Mouse (Mus musculus): ENCODE data around the gene Oprl1. TPM values are rescaled to one million over a fixed set of nuclear protein-coding genes. Genes with fewer than 3 reads are reported as not detected.

The Oprl1 gene
- total and polyA plus RNA-seq, 3 experiments, result 0.14 to 0.25 TPM; not detected in 1

GRCm38 (mm10) chr2:181715382-181715781 lies 566 bp downstream of the Oprl1 start:
- TF ChIP-seq RCOR1 (conservative IDR thresholded peaks at IDR 0.05; ENCODE audit: low read depth, low read length), result no peak
- no peak for TF ChIP-seq ZNF384 (IDR thresholded peaks at IDR 0.05; ENCODE audit: low read depth, low read length)
- no peak for TF ChIP-seq JUN (IDR thresholded peaks at IDR 0.05; ENCODE audit: insufficient read depth, low read depth, low read length)
- TF ChIP-seq SMC3 (IDR thresholded peaks at IDR 0.05; ENCODE audit: low read depth, low read length), result no peak
- TF ChIP-seq NRF1 (IDR thresholded peaks at IDR 0.05; ENCODE audit: low read depth, low read length), result no peak
- no peak for TF ChIP-seq MAX (IDR thresholded peaks at IDR 0.05; ENCODE audit: low read length)
- no peak for TF ChIP-seq E2F4 (IDR thresholded peaks at IDR 0.05; ENCODE audit: insufficient replicate concordance, low read depth, low read length)
- no peak for TF ChIP-seq ZC3H11A (IDR thresholded peaks at IDR 0.05; ENCODE audit: low read depth, low read length)
- TF ChIP-seq ZMIZ1 (IDR thresholded peaks at IDR 0.05; ENCODE audit: low read depth, low read length), result no peak
- no peak for TF ChIP-seq POLR2A (IDR thresholded peaks at IDR 0.05; ENCODE audit: low read depth, low read length)
- no peak for TF ChIP-seq RAD21 (IDR thresholded peaks at IDR 0.05; ENCODE audit: low read depth, low read length)
- no peak overlapping the region for H3K27ac ChIP-seq (ENCODE audit: insufficient read depth, low read depth)
- in situ Hi-C loops (cut with MboI; ENCODE audit: low pct_ligation_motif_present, low pct_unique_long_range_greater_than_20kb, low sequenced_read_pairs) (no loop called here), dilution Hi-C loops (cut with MboI; ENCODE audit: extremely low pct_ligation_motif_present, extremely low pct_unique_long_range_greater_than_20kb, low sequenced_read_pairs) (no loop called here)
- H3K4me3 ChIP-seq (replicated peaks in 1 of 3; ENCODE audit: low read depth in 2 of 3, low read length in 2 of 3, poor library complexity in 1 of 3), result no peak overlapping the region
- DNase-seq (ENCODE audit: extremely low read depth), result no peak
- no peaks in the 10 kb centered on the region for H3K9me3 ChIP-seq (replicated peaks; ENCODE audit: low read length)
- peaks cover 57% of the 10 kb centered on the region for H3K27me3 ChIP-seq (replicated peaks)
- no peak overlapping the region for H3K4me2 ChIP-seq (ENCODE audit: insufficient read depth, low read depth, poor library complexity, severe bottlenecking)
- H3K4me1 ChIP-seq (ENCODE audit: control insufficient read depth in 1 of 2, insufficient read depth in 2 of 2), result peaks cover 0 to 13% of the 10 kb centered on the region in 2 experiments; a peak in 2 of 4 replicates
- no peak overlapping the region for H3K9ac ChIP-seq (ENCODE audit: insufficient read depth, low read depth)
- no peaks in the 10 kb centered on the region for H3K36me3 ChIP-seq (replicated peaks in 1 of 2; ENCODE audit: control insufficient read depth in 1 of 2, insufficient read depth in 1 of 2, low read length in 1 of 2)
- H3K79me2 ChIP-seq (replicated peaks; ENCODE audit: control insufficient read depth, extremely low read depth, insufficient read depth, poor library complexity, severe bottlenecking), result no peaks in the 10 kb centered on the region

- H3K79me2 ChIP-seq (replicated peaks; ENCODE audit: control insufficient read depth, extremely low read depth, insufficient read depth, poor library complexity, severe bottlenecking), result no peaks in the 10 kb centered on the region
- no peak overlapping the region for H3K27ac ChIP-seq (ENCODE audit: insufficient read depth, low read depth)
- H3K9me3 ChIP-seq (replicated peaks; ENCODE audit: low read length), result no peaks in the 10 kb centered on the region
- no peak overlapping the region for H3K4me3 ChIP-seq (replicated peaks in 1 of 3; ENCODE audit: low read depth in 2 of 3, low read length in 2 of 3, poor library complexity in 1 of 3)
- H3K27me3 ChIP-seq (replicated peaks), result peaks cover 58% of the 10 kb centered on the region
- H3K4me1 ChIP-seq (ENCODE audit: control insufficient read depth in 1 of 2, insufficient read depth in 2 of 2), result peaks cover 0 to 13% of the 10 kb centered on the region in 2 experiments; a peak in 2 of 4 replicates
- dilution Hi-C loops (cut with MboI; ENCODE audit: extremely low pct_ligation_motif_present, extremely low pct_unique_long_range_greater_than_20kb, low sequenced_read_pairs) (no loop called here), in situ Hi-C loops (cut with MboI; ENCODE audit: low pct_ligation_motif_present, low pct_unique_long_range_greater_than_20kb, low sequenced_read_pairs) (no loop called here)
- no peak for DNase-seq (ENCODE audit: extremely low read depth)
- H3K9ac ChIP-seq (ENCODE audit: insufficient read depth, low read depth), result no peak overlapping the region
- TF ChIP-seq EP300 (IDR thresholded peaks at IDR 0.05; ENCODE audit: low read length) (no peak), POLR2AphosphoS2 (IDR thresholded peaks at IDR 0.05; ENCODE audit: low read depth, low read length) (no peak), NRF1 (IDR thresholded peaks at IDR 0.05; ENCODE audit: low read depth, low read length) (no peak), ELF1 (IDR thresholded peaks at IDR 0.05; ENCODE audit: low read depth, low read length) (no peak), KAT2A (IDR thresholded peaks at IDR 0.05; ENCODE audit: insufficient replicate concordance, low read length) (no peak), MAX (IDR thresholded peaks at IDR 0.05; ENCODE audit: low read length) (no peak), JUND (conservative IDR thresholded peaks at IDR 0.05; ENCODE audit: low read depth, low read length) (no peak), ETS1 (conservative IDR thresholded peaks at IDR 0.05; ENCODE audit: low read depth, low read length) (no peak), IRF4 (IDR thresholded peaks at IDR 0.05; ENCODE audit: low read depth, low read length) (no peak), TBP (conservative IDR thresholded peaks at IDR 0.05; ENCODE audit: low read depth, low read length) (no peak), ZC3H11A (IDR thresholded peaks at IDR 0.05; ENCODE audit: low read depth, low read length) (no peak), USF1 (IDR thresholded peaks at IDR 0.05; ENCODE audit: low read depth, low read length) (no peak), RAD21 (IDR thresholded peaks at IDR 0.05; ENCODE audit: low read depth, low read length) (no peak), POLR2A (IDR thresholded peaks at IDR 0.05; ENCODE audit: low read depth, low read length) (no peak), GABPA (IDR thresholded peaks at IDR 0.05; ENCODE audit: insufficient replicate concordance, low read depth, low read length) (no peak), USF2 (conservative IDR thresholded peaks at IDR 0.05; ENCODE audit: low read depth, low read length) (no peak), RCOR1 (conservative IDR thresholded peaks at IDR 0.05; ENCODE audit: low read depth, low read length) (no peak)
- H3K36me3 ChIP-seq (replicated peaks in 1 of 2; ENCODE audit: control insufficient read depth in 1 of 2, insufficient read depth in 1 of 2, low read length in 1 of 2), result no peaks in the 10 kb centered on the region
- H3K4me2 ChIP-seq (ENCODE audit: insufficient read depth, low read depth, poor library complexity, severe bottlenecking), result no peak overlapping the region
Measured at GRCm38 (mm10) chr2:181716991-181717390, 2.2 kb downstream of the Oprl1 start.

Data from CH12.LX (cell line).